Mouse (Mus musculus) R1 (cell line): ENCODE measurements around the gene Arhgef16.

Experiments used
- DNase-seq: peaks from one replicate; pipeline ENCODE4 v3.0.0-alpha.2; 2018; ENCODE audit warnings: low read depth, low spot score

Gene Arhgef16

DNA sequence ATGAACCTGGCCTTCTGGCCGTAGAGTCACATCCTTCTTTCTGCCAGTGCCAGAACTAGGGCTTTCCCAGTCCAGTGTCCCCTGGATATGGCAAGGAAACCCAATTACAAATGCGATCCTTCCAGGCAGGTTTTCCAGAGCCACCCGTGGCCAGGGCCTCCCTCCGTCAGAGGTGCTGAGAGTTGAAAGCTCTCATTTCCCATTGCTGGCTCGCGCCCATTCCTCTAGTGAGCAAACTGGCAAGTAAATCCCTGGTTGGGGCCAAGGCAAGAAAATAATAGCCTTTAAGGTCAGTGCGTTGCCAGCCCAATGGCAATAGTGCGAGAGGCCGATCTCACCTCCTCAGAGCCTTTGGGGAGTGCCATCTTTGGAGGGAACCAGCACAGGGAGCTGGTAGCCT is 71.9 kb downstream of the Arhgef16 start:
- DNase-seq = no peak
